Mouse (Mus musculus) bone marrow, adult 2 months (tissue): ENCODE measurements around the gene Tet3. TPM values are rescaled to one million over a fixed set of nuclear protein-coding genes. Genes with fewer than 3 reads are reported as not detected.

Source experiments
- H3K27ac ChIP-seq: fragments of 200-500 bp; 2 replicates; pipeline ENCODE4 v1.5.1; 2012; ENCODE audit warnings: low read depth, mild to moderate bottlenecking, control low read depth, inconsistent platforms, low read length; ENCODE audit not compliant: control insufficient read depth, poor library complexity, insufficient read depth
- H3K4me1 ChIP-seq: fragments of 200-500 bp; 2 replicates; pipeline ENCODE4 v1.6.1; 2011; ENCODE audit warnings: low read length; ENCODE audit not compliant: control insufficient read depth, insufficient read depth
- H3K4me3 ChIP-seq: fragments of 200-500 bp; replicated peaks from 2 replicates; pipeline ENCODE3; 2011; ENCODE audit warnings: mild to moderate bottlenecking, low read depth, low read length, control low read depth; ENCODE audit not compliant: control insufficient read depth
- CTCF ChIP-seq: fragments of 200-500 bp; IDR thresholded peaks from 2 replicates; pipeline ENCODE4 v1.5.1; 2011; ENCODE audit warnings: low read length, control low read depth; ENCODE audit not compliant: control insufficient read depth, insufficient read depth
- POLR2A ChIP-seq: fragments of 200-500 bp; IDR thresholded peaks from 2 replicates; pipeline ENCODE4 v1.6.1; 2011; ENCODE audit warnings: low read depth, mild to moderate bottlenecking, control low read depth, low read length, borderline replicate concordance; ENCODE audit not compliant: control insufficient read depth
- WGBS: fragments of 180-500 bp; shearing (Covaris S2); methylation state at CpG from one replicate; pipeline ENCODE4 v1.1.7; 2018; 5-methylcytosine and 5-hydroxymethylcytosine counted together
- polyA plus RNA-seq: library from polyadenylated mRNA; stranded (reverse); fragments of >200 nt; gene quantifications from 2 replicates; pipeline ENCODE4 v1.2.4, GENCODE M21; 2011; ENCODE audit warnings: low replicate concordance; ENCODE audit not compliant: missing spikeins, insufficient read depth, insufficient read length

Tet3 gene
- polyA plus RNA-seq, 1 experiment: 35.7 TPM

GRCm38 (mm10) chr6:83496753-83497710 is 38.1 kb upstream of the Tet3 start:
- no peak for TF ChIP-seq POLR2A
- H3K4me1 ChIP-seq: peaks cover 1% of the 10 kb centered on the region; the same call in 1 of the 2 replicates
- H3K27ac ChIP-seq: no peak overlapping the region
- no peak overlapping the region for H3K4me3 ChIP-seq
- WGBS: 81% methylated on average over 22 of the region's 22 CpGs

- WGBS: 87% methylated on average over 9 of the region's 9 CpGs
- H3K4me3 ChIP-seq: no peak overlapping the region
- H3K4me1 ChIP-seq: peaks cover 1% of the 10 kb centered on the region; the same call in 1 of the 2 replicates
- no peak overlapping the region for H3K27ac ChIP-seq
- TF ChIP-seq CTCF (no peak), POLR2A (no peak)
Observed at GRCm38 (mm10) chr6:83496009-83496752, 37.3 kb upstream of the Tet3 start.

- no peak for TF ChIP-seq POLR2A
- no peak for TF ChIP-seq CTCF
Observed at GRCm38 (mm10) chr6:83490622-83491021, 31.7 kb upstream of the Tet3 start.

GRCm38 (mm10) chr6:83488200-83488599 is 29.3 kb upstream of the Tet3 start:
- 86% methylated on average over 5 of the region's 5 CpGs for WGBS

More at GRCm38 (mm10) chr6:83490622-83491021, 31.7 kb upstream of the Tet3 start:
- no peak overlapping the region for H3K4me3 ChIP-seq
- H3K27ac ChIP-seq: no peak overlapping the region
- peaks cover 1% of the 10 kb centered on the region for H3K4me1 ChIP-seq
- 33% methylated on average over 4 of the region's 4 CpGs for WGBS

GRCm38 (mm10) chr6:83487298-83487697 is 28.4 kb upstream of the Tet3 start:
- TF ChIP-seq CTCF (no peak), POLR2A (no peak)
- Histone ChIP-seq H3K4me1 (peaks cover 4% of the 10 kb centered on the region), H3K4me3 (no peak overlapping the region), H3K27ac (no peak overlapping the region)
- 86% methylated on average over 4 of the region's 4 CpGs for WGBS

More at GRCm38 (mm10) chr6:83488200-83488599, 29.3 kb upstream of the Tet3 start:
- Histone ChIP-seq H3K4me1 (peaks cover under 1% of the 10 kb centered on the region), H3K27ac (no peak overlapping the region), H3K4me3 (no peak overlapping the region)
- TF ChIP-seq POLR2A: no peak
- TF ChIP-seq CTCF: no peak

- TF ChIP-seq POLR2A (no peak), CTCF (no peak)
- 74% methylated on average over 4 of the region's 4 CpGs for WGBS
- no peak overlapping the region for H3K27ac ChIP-seq
- H3K4me1 ChIP-seq: peaks cover 11% of the 10 kb centered on the region
- H3K4me3 ChIP-seq: no peak overlapping the region
Observed at GRCm38 (mm10) chr6:83485854-83486253, 27.0 kb upstream of the Tet3 start.

- TF ChIP-seq CTCF (no peak), POLR2A (no peak)
- WGBS: 88% methylated on average over 7 of the region's 7 CpGs
- peaks cover 11% of the 10 kb centered on the region for H3K4me1 ChIP-seq
- H3K27ac ChIP-seq: no peak overlapping the region
- no peak overlapping the region for H3K4me3 ChIP-seq
Observed at GRCm38 (mm10) chr6:83483776-83484175, 24.9 kb upstream of the Tet3 start.
